Mouse (Mus musculus): ENCODE data around the gene Gm12258.
"Not testable (repeated sequence)": the region's sequence is repeated elsewhere in the genome, so short reads cannot be mapped to it uniquely, and the experiment has no call there.

The Gm12258 gene

DNA sequence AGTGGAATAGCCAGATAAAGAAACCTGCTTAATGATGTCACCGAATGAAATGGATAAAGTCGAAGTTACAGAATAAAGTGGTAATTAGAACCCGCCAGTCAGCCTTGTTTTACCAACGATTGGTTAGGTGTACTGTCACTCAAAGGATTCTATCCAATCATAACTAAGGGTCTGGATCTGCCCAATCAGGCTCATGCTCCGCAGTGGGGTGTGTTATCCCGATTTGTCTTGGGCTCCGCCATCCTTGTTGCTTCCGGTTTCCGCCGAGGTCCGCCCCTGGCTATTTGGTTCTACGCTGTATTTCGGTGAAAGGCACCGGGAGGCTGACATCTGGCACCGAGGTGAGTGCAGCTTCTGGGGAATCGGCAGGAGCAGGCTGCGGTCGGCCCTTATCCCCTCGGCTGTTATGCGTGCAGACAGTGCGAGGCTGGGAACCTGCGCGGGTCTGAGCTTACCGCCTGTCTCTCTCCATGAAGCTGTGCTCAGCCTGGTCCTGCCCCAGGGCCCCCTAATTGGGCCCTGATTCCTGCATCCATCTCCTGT is at the start of gene Gm12258:
Gm12258 (plus strand) TSS at position 240 of the 543 bp plus-strand sequence.
- DNase-seq: peak; percentile 95

DNA sequence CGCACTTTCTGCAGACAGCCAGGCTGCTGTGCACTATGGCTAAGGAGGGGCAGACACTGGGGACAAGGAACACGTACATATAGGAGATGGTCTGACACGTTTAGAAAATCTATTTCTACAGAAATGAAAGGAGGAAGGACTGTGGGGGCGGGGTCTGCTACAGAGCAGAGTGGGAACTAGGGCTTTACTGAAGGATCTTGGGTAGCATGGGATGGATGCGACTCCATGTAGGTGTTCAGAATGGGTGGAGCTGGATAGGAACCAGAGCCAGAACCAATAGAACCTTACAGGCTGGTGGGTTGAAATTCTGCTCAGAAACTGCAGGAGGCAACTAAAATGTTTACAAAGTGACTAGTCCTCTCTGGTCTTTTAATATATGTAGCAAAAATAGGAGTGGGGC is 47.2 kb upstream of the Gm12258 start:
- DNase-seq: no peak

DNA sequence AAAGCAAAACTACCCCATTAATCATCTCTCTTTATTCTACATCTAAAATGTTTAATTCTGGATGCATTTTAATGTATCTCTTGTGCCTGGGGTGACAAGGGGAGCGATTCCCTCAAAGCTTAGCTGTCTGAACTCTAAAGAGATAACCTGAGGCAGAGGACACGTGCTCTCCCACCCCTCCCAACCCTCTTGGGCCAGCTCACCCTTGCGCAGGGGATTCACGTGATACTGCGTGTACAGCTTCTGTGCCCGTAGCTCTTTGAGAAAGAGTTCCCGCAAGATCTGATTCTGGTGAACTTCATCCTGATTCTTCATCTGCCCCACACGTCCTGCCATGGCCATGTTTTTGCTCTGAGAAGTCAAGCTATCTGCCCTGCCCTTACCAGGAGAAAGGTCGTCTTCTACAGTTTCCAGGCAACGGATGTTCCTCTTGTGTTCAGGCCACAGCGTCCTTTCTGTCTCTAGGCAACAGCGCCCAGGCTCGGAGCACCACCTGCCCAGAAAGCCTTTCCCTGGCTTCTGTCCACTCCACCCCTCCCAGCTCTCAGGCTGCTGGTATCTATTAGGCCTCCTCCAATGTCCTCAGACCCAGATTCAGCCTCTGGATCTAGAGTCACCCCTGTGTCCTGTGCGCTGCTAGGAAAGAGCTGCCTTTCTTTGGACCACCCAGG is 45.3 kb upstream of the Gm12258 start, which contains the start of gene Fam183b:
Fam183b (minus strand) TSS at position 403 of the 671 bp plus-strand sequence.
- DNase-seq: no peak

DNA sequence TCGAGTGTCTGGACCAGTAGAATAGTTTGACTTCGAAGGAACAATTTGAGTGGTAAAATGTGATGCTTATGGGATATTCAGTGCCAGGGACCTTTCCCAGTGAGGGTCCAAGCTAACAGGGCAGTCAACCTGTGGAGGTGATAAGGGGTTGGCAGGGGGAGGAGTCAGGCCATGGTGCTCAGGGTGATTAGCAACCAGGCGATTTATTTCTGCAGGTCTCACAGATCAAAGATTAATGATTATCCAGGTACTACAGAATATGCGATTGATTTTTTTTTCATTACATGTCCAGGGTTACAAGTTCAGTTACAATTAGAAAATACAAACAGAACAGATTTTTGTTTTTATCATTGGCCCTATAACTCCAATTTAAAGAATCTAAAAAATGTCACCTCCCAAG is 43.1 kb upstream of the Gm12258 start:
- no peak for DNase-seq

DNA sequence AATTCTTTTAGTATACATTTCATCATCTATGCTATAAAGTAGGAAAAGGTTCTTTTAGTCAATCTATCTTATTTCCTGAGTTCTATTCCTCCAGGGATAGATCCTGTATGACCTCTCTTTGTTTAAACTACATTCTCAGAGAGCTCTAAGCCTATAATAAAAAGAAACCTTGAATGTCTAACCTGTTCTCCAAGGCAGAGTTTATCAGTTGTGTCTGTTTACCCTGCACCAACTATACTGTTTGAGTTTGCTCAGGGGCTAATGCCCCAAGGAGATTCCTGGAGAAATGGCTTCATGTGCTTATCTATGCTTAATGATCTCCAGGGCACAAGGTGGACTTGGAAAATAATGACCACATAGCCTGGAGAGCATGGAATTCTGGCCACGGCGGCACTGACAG is 42.6 kb upstream of the Gm12258 start:
- DNase-seq: no peak

DNA sequence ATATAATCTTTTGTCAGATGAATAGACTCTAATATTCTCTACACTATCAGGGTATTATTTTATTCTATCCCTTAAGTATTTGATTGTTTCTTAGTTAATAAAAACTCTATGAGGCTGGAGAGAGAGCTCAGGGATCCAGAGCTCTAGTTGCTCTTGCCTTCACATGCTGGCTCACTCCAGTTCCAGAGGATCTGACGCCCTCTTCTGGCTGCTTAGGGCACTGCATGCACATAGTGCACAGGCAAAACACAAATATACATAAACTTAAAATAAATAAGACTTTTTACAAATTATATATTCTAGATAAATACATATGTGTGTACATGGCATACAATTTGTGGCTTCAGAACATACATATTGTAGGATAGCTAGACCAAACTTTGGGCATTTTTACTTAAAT is 35.0 kb upstream of the Gm12258 start:
- no peak for DNase-seq

DNA sequence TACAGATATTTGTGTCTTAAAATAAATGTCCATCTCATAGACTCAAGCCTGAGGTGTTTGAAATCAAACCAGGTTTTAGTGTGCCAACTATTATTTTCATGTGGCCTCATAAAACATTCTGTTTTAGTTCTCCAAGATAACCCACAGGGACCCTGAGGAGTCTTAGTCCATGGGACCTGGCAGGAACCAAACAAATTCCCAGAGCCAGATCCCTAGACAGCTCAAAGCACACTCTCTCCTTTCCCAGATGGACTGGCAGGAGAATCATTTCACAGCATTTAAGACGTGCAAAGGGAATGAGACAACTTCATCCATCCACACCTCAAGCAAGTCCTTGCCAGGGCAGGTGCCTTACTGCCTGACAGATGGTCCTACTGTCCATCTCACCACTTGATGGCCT is 32.3 kb upstream of the Gm12258 start, which contains the start of gene Olfr313:
Olfr313 (plus strand) TSS at position 301 of the 400 bp plus-strand sequence.
- DNase-seq: not testable (repeated sequence)

DNA sequence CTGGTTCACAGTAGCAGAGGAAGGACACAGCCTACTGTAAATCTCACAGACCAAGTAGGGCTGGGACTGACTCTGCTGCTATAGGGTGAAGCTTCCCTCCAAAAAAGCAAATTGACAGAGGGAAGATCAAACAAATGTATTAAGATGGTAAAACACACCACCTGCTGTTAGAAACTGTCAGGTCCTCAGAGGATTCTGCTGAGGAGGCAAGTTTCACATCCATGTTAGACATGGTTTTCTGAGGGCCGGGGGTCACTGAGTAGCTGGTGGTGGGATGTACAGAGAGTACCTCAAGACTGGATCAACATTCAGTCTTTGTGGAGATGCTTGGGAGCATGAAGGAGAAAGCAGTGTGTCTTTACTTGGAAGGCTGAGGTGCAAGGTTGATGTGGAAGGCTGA is 31.3 kb upstream of the Gm12258 start:
- DNase-seq: no peak

DNA sequence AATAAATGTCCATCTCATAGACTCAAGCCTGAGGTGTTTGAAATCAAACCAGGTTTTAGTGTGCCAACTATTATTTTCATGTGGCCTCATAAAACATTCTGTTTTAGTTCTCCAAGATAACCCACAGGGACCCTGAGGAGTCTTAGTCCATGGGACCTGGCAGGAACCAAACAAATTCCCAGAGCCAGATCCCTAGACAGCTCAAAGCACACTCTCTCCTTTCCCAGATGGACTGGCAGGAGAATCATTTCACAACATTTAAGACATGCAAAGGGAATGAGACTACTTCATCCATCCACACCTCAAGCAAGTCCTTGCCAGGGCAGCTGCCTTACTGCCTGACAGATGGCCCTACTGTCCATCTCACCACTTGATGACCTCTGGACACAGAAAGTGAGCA is 18.0 kb upstream of the Gm12258 start, which contains the start of gene Olfr312:
Olfr312 (plus strand) TSS at position 301 of the 400 bp plus-strand sequence.
- DNase-seq: not testable (repeated sequence)

DNA sequence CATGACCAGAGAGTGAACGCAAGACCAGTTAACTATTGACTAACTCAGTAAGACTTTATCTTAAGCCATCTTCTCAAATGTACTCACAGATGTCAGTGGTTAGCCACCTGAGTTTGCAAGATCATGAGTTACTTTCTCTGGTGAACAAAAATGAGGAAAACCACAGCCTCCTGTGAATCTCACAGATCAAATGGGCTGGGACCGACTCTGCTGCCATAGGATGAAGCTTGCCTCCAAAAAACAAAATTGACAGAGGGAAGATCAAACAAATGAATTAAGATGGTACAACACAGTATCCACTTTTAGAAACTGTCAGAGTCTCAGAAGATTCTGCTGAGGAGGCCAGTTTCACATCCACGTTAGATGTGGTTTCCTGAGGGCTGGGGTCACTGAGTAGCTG is 17.2 kb upstream of the Gm12258 start:
- no peak for DNase-seq

DNA sequence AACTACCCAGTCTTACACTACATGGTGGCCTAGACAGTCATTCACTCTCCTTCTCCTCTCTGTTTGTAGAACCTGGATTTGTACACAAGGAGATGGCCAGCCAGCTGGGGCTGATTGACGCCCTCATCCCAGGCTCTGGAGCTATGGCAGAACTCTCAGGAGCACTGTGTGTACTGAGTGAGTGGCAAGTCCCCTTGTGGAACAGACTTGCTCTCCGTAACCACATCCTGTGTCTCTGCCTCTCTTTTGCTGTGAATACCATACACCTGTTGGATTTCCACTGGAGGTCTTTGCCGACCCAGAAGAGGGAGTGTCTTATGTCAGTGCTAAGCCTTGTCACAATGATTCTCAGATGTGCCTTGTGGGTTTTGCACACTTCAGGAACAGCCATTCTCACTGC is 14.4 kb upstream of the Gm12258 start:
- not testable (repeated sequence) for DNase-seq

DNA sequence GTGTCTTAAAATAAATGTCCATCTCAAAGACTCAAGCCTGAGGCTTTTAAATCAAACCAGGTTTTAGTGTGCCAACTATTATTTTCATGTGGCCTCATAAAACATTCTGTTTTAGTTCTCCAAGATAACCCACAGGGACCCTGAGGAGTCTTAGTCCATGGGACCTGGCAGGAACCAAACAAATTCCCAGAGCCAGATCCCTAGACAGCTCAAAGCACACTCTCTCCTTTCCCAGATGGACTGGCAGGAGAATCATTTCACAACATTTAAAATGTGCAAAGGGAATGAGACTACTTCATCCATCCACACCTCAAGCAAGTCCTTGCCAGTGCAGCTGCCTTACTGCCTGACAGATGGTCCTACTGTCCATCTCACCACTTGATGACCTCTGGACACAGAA is 8.0 kb upstream of the Gm12258 start, which contains the start of gene Olfr311:
Olfr311 (plus strand) TSS at position 301 of the 400 bp plus-strand sequence.
- not testable (repeated sequence) for DNase-seq

DNA sequence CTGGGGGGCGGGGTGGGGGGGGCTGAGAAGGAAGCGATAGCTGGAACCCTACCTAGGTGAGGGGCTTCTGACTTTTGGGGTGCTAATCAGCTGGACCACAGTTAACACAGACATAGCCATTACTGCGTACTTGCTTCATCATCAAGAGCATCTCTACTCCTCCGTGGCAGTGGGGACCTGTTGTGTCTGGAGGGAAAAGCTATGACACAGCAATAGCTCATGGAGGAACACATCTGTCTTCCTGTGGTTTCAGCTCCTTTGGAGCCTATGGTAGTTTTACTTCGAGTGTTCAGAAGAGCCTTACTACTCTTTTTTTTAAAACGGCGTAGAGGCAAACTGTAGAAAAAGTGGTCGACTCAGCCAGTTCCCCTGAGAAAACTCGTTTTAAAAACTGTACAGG is 678 bp downstream of the Gm12258 start:
- DNase-seq: no peak

DNA sequence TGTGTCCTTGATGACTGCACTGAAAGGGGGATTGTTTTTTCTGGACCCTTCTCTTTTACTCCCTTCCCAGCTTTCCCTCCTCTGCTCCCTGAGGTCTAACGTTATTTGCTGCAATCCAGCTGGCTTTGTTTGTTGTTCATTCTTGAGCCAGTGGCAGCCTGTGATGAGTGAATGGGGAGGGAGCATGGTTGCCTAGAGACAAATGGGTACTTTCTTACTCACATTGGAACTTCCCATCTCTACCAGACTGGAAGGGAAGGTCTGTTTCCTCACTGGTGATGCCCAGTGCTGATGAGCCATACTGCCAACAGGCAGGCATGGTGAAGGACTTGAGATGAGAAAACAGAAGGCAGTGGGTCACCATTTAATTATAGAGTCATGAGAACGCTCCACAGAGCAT is 2.8 kb downstream of the Gm12258 start:
- no peak for DNase-seq

DNA sequence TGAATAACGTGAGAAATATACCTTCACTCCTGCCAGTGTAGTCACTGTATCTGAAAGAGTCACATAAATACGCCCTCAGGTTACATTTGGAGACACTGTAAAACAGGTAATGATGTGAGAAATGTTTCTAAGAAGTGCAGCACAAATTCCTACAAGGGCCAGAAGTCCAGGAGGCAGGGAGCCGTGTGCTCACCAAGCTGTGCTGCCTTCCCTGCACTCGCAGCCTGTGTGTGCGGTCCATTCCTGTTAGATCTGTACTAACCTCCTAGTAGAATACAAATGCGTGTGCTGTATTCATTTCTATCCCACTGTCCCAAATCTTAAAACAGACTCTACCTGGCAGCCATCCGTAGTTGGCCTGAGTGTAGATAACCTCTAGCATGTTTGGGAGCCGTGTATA is 13.8 kb downstream of the Gm12258 start:
- no peak for DNase-seq

DNA sequence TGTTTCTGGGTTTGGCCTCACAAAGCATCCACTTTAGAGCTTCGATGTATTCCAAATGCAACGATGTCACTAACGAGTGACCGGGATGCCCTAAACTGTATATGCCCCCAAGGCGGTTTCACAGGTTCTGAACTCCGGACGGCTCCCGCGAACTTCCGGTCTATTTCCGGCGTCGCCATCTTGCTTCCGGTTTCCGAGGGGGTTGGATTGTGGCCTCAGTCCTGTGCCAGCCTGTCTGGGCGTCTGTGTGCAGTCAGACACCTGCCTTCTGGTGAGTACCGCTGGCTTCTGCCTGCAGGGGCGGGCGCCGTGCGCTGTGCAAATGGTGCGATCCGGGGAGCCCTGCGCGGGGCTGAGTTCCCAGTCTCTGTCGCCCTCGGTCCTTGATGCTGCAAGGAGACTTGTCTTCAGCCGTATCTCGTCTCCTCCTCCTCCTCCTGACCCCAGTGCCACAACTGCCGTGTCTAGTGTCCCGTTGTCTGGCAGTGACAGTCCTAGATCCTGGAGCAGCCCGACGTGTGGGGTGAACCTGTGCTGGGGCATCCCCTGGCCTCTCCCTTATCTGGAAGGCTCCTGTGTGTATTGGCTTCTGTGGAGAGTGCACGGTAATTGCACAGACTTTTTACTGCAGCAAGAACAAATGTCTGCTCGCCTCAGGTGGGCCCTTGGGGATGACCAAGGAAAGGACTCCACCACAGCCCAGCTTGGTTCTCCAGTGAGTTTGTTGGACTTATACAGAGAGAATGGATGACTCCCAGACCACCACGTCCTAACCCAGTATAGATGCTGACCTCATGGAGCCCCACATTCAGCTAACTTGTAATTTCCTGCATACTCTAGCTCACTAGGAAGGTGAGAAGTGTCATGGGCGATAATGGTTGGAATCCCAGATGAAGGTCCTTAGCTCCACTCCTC is 20.3 kb downstream of the Gm12258 start, which contains the start of gene 2810021J22Rik:
2810021J22Rik (plus strand) TSS at position 178 of the 915 bp plus-strand sequence.
- DNase-seq: peak; percentile 83

DNA sequence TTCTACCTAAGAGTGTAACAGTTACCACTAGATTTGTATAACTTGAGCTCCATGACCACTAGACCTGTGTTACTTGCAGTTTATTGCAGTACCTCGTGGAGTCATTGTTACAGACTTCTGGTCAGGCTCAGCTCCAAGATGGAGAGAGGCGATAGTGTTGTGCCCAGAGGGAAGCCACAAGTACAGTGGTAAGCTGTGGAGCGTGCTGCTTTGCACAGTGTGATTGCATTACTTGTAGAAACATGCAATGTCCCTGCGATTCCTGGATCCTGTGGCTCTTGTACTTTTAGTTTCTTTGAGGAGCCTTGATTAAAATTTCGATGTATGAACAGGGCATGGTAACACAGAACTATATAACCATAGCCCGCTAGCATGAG is 21.0 kb downstream of the Gm12258 start:
- no peak for DNase-seq

DNA sequence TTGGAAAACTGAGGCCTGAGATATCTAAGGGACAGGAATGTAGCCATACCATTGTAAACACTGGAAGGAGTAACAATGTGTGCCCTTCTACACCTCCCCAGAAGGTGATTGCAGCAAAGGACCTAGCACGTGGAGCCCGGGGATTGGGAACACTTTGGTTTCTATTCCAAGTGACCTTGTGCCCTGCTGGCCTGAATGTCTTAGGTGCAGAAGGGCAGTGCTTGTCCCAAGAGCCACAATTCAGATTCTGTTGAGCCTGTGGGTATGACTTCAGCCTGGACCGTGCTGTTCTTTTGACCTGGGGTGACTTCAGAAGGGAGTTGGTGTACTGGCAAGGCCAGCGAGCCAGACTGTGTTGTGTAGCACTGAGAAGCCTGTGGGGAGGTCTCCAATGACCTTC is 24.0 kb downstream of the Gm12258 start:
- no peak for DNase-seq

DNA sequence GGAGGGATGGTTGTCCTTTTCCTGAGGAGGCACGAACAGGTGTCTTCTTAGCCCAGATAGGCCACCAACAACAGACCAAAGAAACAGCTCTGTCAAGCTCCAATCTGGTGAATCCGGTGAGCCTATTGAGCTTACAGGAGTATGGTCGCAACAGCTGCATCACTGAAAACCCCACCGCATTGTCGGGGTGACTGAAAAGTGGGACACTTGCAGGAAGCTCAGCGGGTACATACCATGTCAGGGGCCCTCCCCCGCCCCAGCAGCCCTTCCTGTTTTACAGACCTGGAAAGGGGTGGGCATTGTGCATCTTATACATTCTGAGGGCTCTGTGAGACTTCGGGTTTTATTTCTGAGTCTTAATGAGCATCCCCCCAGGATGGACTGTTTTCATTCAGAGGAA is 36.8 kb downstream of the Gm12258 start:
- no peak for DNase-seq

DNA sequence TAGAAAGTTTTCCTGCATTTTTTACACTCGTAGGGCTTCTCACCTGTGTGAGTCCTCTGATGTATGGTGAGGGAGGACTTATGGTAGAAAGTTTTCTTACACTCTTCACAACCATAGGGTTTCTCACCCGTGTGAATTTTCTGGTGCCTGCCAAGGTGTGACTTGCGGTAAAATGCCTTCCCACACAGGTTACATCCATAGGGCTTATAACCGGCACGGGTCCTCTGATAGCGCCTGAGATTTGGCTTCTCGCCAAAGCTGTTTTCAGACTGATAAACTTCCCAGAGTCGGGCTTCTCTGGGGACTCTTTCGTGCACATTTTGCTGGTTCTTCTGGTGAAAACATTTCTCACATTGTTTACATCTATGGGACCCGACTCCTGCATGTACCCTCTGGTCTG is 43.6 kb downstream of the Gm12258 start:
- no peak for DNase-seq

DNA sequence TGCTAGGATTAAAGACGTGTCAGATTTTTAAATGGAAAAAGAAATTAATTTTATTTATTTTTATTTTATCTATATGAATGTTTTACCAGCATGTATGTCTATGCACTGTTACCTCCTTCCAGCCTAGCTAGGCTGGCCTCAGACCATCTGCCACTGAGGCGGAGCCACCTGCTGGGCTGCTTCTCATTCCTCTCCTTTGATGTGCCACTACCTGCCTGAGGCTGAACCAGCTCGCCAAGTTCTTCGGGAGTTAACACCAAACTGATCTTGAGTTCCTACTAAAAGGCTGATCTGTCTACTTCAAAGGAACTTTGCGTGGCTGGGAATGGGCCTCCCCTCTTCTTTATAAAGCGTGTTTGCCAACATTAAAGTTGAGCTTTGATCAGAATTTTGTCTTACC is 47.5 kb downstream of the Gm12258 start:
- no peak for DNase-seq

DNA sequence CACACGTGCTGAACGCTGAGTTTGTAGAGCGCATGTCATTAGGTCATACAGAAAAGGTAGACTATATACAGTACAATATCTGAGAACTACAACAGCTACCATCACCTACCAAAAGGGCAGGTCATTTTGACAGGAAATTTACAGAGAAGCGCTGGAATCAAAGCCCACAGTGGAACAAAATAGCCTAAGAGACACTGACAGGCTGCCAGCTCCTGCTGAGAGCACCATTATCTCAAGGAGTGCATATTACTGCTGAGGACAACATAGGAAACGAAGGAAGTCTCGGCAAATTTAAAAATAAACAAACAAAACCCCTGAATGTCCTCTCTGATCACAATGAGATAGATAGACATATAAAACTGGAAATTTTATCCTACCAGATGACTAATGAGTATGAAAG is 50.5 kb downstream of the Gm12258 start:
- no peak for DNase-seq

DNA sequence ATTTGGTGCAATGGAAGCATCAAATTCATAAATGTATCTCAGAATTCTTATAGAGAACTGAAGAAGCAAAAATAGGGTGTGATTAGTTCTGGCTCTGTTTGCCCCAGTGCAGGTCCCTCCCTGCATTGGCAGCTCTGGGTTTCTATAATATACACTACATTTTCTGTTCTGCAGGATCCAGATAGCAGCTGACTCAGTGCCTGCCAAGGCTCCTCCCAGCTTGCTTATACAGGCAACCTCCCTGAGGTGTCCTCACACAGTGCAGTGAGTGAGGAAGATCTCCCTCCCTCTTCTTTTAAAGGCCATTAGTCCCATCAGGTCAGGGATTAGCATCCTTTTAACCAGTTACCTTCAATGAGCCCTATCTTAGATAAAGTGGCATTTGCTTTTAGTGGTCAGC is 54.1 kb downstream of the Gm12258 start:
- DNase-seq: no peak

Data from kidney, postnatal 14 days (tissue).